Mouse (Mus musculus): ENCODE measurements around the gene Ccr4. TPM values are rescaled to one million over a fixed set of nuclear protein-coding genes. Genes with fewer than 3 reads are reported as not detected.

The Ccr4 gene
- 0.20 and 0.53 TPM in 2 replicates for polyA plus RNA-seq (2012; rRNA removed)

- no peak within 1 kb of the TSS for H3K27ac ChIP-seq (ENCODE audit: insufficient read depth, low read depth, low read length)
- no peaks in the 10 kb centered on the region for H3K36me3 ChIP-seq (ENCODE audit: control insufficient read depth, insufficient read depth, low read length)
- no peaks in the 10 kb centered on the region for H3K4me1 ChIP-seq (ENCODE audit: control insufficient read depth, insufficient read depth, low read length)
- no peaks in the 10 kb centered on the region for H3K27me3 ChIP-seq (replicated peaks; ENCODE audit: control insufficient read depth, insufficient read depth, low read length)
- TF ChIP-seq POLR2A (IDR thresholded peaks at IDR 0.05; ENCODE audit: low read depth, low read length) (no peak), CTCF (conservative IDR thresholded peaks at IDR 0.05; ENCODE audit: insufficient read depth, insufficient read length, low read depth, low read length) (no peak)
- no peak for DNase-seq
- WGBS = 83% methylated on average over 9 of the region's 9 CpGs
- H3K4me3 ChIP-seq (ENCODE audit: insufficient read depth, low read depth, low read length) = no peak within 1 kb of the TSS
Observed at GRCm38 (mm10) chr9:114504816-114505215, at the start of gene Ccr4. TSS of gene Ccr4 (minus strand) at chr9:114504916.

GRCm38 (mm10) chr9:114553828-114554227 lies 49.1 kb upstream of the Ccr4 start:
- Histone ChIP-seq H3K27ac (ENCODE audit: insufficient read depth, low read depth, low read length) (no peak overlapping the region), H3K4me1 (ENCODE audit: control insufficient read depth, insufficient read depth, low read length) (no peaks in the 10 kb centered on the region), H3K27me3 (replicated peaks; ENCODE audit: control insufficient read depth, insufficient read depth, low read length) (no peaks in the 10 kb centered on the region), H3K36me3 (ENCODE audit: control insufficient read depth, insufficient read depth, low read length) (no peaks in the 10 kb centered on the region), H3K4me3 (ENCODE audit: insufficient read depth, low read depth, low read length) (no peak overlapping the region)
- DNase-seq = no peak
- no peak for TF ChIP-seq CTCF (conservative IDR thresholded peaks at IDR 0.05; ENCODE audit: insufficient read depth, insufficient read length, low read depth, low read length)
- TF ChIP-seq POLR2A (IDR thresholded peaks at IDR 0.05; ENCODE audit: low read depth, low read length) = no peak

- Histone ChIP-seq H3K4me3 (ENCODE audit: insufficient read depth, low read depth, low read length) (no peak overlapping the region), H3K4me1 (ENCODE audit: control insufficient read depth, insufficient read depth, low read length) (peaks cover 8% of the 10 kb centered on the region), H3K27ac (ENCODE audit: insufficient read depth, low read depth, low read length) (no peak overlapping the region), H3K36me3 (ENCODE audit: control insufficient read depth, insufficient read depth, low read length) (no peaks in the 10 kb centered on the region), H3K27me3 (replicated peaks; ENCODE audit: control insufficient read depth, insufficient read depth, low read length) (no peaks in the 10 kb centered on the region)
- DNase-seq = no peak
- WGBS = 65% methylated on average over 6 of the region's 6 CpGs
- TF ChIP-seq POLR2A (IDR thresholded peaks at IDR 0.05; ENCODE audit: low read depth, low read length) (no peak), CTCF (conservative IDR thresholded peaks at IDR 0.05; ENCODE audit: insufficient read depth, insufficient read length, low read depth, low read length) (no peak)
Observed at GRCm38 (mm10) chr9:114550033-114550432, 45.3 kb upstream of the Ccr4 start.

- Histone ChIP-seq H3K27me3 (replicated peaks; ENCODE audit: control insufficient read depth, insufficient read depth, low read length) (no peaks in the 10 kb centered on the region), H3K27ac (ENCODE audit: insufficient read depth, low read depth, low read length) (no peak overlapping the region), H3K36me3 (ENCODE audit: control insufficient read depth, insufficient read depth, low read length) (no peaks in the 10 kb centered on the region), H3K4me3 (ENCODE audit: insufficient read depth, low read depth, low read length) (no peak overlapping the region), H3K4me1 (ENCODE audit: control insufficient read depth, insufficient read depth, low read length) (peaks cover 9% of the 10 kb centered on the region)
- WGBS = 90% methylated on average over 5 of the region's 5 CpGs
- TF ChIP-seq POLR2A (IDR thresholded peaks at IDR 0.05; ENCODE audit: low read depth, low read length) = no peak
- TF ChIP-seq CTCF (conservative IDR thresholded peaks at IDR 0.05; ENCODE audit: insufficient read depth, insufficient read length, low read depth, low read length) = no peak
- no peak for DNase-seq
Observed at GRCm38 (mm10) chr9:114549117-114549516, 44.4 kb upstream of the Ccr4 start.

GRCm38 (mm10) chr9:114548496-114548895 lies 43.8 kb upstream of the Ccr4 start:
- no peaks in the 10 kb centered on the region for H3K36me3 ChIP-seq (ENCODE audit: control insufficient read depth, insufficient read depth, low read length)
- DNase-seq = peak; percentile 62
- 35% methylated on average over 4 of the region's 4 CpGs for WGBS
- peaks cover 14% of the 10 kb centered on the region for H3K4me1 ChIP-seq (ENCODE audit: control insufficient read depth, insufficient read depth, low read length)
- H3K27ac ChIP-seq (ENCODE audit: insufficient read depth, low read depth, low read length) = no peak overlapping the region
- no peaks in the 10 kb centered on the region for H3K27me3 ChIP-seq (replicated peaks; ENCODE audit: control insufficient read depth, insufficient read depth, low read length)
- no peak for TF ChIP-seq CTCF (conservative IDR thresholded peaks at IDR 0.05; ENCODE audit: insufficient read depth, insufficient read length, low read depth, low read length)
- H3K4me3 ChIP-seq (ENCODE audit: insufficient read depth, low read depth, low read length) = no peak overlapping the region

GRCm38 (mm10) chr9:114547643-114548077 lies 42.9 kb upstream of the Ccr4 start:
- Histone ChIP-seq H3K4me1 (ENCODE audit: control insufficient read depth, insufficient read depth, low read length) (peaks cover 14% of the 10 kb centered on the region), H3K27me3 (replicated peaks; ENCODE audit: control insufficient read depth, insufficient read depth, low read length) (no peaks in the 10 kb centered on the region), H3K36me3 (ENCODE audit: control insufficient read depth, insufficient read depth, low read length) (no peaks in the 10 kb centered on the region), H3K27ac (ENCODE audit: insufficient read depth, low read depth, low read length) (no peak overlapping the region), H3K4me3 (ENCODE audit: insufficient read depth, low read depth, low read length) (no peak overlapping the region)
- WGBS = 50% methylated on average over 6 of the region's 6 CpGs
- TF ChIP-seq POLR2A (IDR thresholded peaks at IDR 0.05; ENCODE audit: low read depth, low read length) (no peak), CTCF (conservative IDR thresholded peaks at IDR 0.05; ENCODE audit: insufficient read depth, insufficient read length, low read depth, low read length) (no peak)
- DNase-seq = peak; percentile 80

- 66% methylated on average over 12 of the region's 12 CpGs for WGBS
- Histone ChIP-seq H3K4me1 (ENCODE audit: control insufficient read depth, insufficient read depth, low read length) (peaks cover 14% of the 10 kb centered on the region), H3K36me3 (ENCODE audit: control insufficient read depth, insufficient read depth, low read length) (no peaks in the 10 kb centered on the region), H3K4me3 (ENCODE audit: insufficient read depth, low read depth, low read length) (no peak overlapping the region), H3K27ac (ENCODE audit: insufficient read depth, low read depth, low read length) (no peak overlapping the region), H3K27me3 (replicated peaks; ENCODE audit: control insufficient read depth, insufficient read depth, low read length) (no peaks in the 10 kb centered on the region)
- no peak for DNase-seq
- TF ChIP-seq CTCF (conservative IDR thresholded peaks at IDR 0.05; ENCODE audit: insufficient read depth, insufficient read length, low read depth, low read length) (no peak), POLR2A (IDR thresholded peaks at IDR 0.05; ENCODE audit: low read depth, low read length) (no peak)
Observed at GRCm38 (mm10) chr9:114546765-114547164, 42.0 kb upstream of the Ccr4 start.
